In the genomic region with DNA sequence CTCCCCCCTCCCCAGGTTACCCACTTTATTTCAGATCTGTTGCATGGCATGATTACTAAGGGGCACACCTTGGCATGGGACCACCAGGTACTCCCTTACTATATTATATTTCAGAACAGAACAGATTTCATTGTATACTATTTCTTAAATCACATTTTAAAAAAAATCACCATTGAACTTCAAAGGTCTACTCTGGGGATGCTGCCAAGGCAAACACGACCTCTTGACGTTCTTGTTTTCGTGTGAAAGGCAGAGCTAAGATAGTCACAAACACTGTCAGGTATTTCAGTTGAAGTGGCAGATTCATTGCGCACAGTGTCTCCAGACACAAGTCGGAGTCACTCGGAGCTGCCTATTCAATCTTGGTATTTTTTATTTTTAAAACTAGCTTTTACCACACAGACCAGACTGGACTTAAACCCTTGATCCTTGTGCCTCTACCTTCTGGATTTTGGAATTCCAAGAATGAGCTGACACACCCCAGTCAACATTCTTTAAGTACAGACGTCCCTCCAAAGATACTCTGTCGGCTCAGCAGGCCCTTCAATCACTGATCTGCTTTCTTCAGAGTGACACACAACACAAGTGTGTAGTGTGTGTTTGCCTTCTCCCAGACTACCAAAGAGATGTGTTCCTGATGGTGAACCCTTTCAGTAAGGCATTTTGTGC, we compare ENCODE assay signal across 32 mouse cellular contexts. TPM values are rescaled to one million over a fixed set of nuclear protein-coding genes. Genes with fewer than 3 reads are reported as not detected.
DNase-seq lines count a peak whose midpoint lies in the region; ATAC-seq and TF ChIP-seq lines count a peak whose summit lies in the region.
"Had no signal": no experiment of that assay in that cellular context is flagged by ENCODE, and none has a peak within 500 bp of the region (broad histone marks: within the 10 kb centered on the region; RNA-seq: fewer than 3 reads in every experiment).

No protein-coding gene starts in this region.

- H3K36me3 ChIP-seq in intestine, embryonic 15.5 days, result no peaks in the 10 kb centered on the region
- H3K36me3 ChIP-seq in intestine, embryonic 16.5 days (ENCODE audit: control insufficient read depth, insufficient read depth, low read length), result no peaks in the 10 kb centered on the region
- no peaks in the 10 kb centered on the region for H3K36me3 ChIP-seq in liver, adult 2 months (ENCODE audit: control insufficient read depth, insufficient read depth, low read length)
- no peaks in the 10 kb centered on the region for H3K36me3 ChIP-seq in liver, embryonic 11.5 days (ENCODE audit: control insufficient read depth, insufficient read depth, low read length)
- H3K36me3 ChIP-seq in midbrain, embryonic 11.5 days (ENCODE audit: control insufficient read depth, insufficient read depth, low read length), result no peaks in the 10 kb centered on the region
- no peaks in the 10 kb centered on the region for H3K36me3 ChIP-seq in midbrain, embryonic 14.5 days (ENCODE audit: control insufficient read depth, insufficient read depth, low read length)
- H3K36me3 ChIP-seq: forebrain, embryonic 10.5 days; hindbrain, embryonic 13.5 days; midbrain, embryonic 12.5 days had no signal

- H3K79me2 ChIP-seq in liver, adult 2 months (ENCODE audit: control insufficient read depth, insufficient read depth, low read length), result no peaks in the 10 kb centered on the region

- no peak overlapping the region for H3K9ac ChIP-seq in intestine, embryonic 15.5 days
- no peak overlapping the region for H3K9ac ChIP-seq in intestine, embryonic 16.5 days (ENCODE audit: low read depth, low read length)
- H3K9ac ChIP-seq in liver, adult 2 months (ENCODE audit: low read depth, low read length), result no peak overlapping the region
- H3K9ac ChIP-seq in liver, embryonic 11.5 days (ENCODE audit: low read depth, low read length), result no peak overlapping the region
- H3K9ac ChIP-seq in midbrain, embryonic 11.5 days (ENCODE audit: low read length), result no peak overlapping the region
- no peak overlapping the region for H3K9ac ChIP-seq in midbrain, embryonic 14.5 days (replicated peaks; ENCODE audit: low read length)
- H3K9ac ChIP-seq: hindbrain, embryonic 13.5 days; midbrain, embryonic 12.5 days had no signal

- no peak for TF ChIP-seq CTCF in liver, adult 2 months (IDR thresholded peaks at IDR 0.05; ENCODE audit: low read depth, low read length)

- H3K27me3 ChIP-seq in intestine, embryonic 15.5 days (replicated peaks), result no peaks in the 10 kb centered on the region
- H3K27me3 ChIP-seq in intestine, embryonic 16.5 days (replicated peaks; ENCODE audit: control insufficient read depth, insufficient read depth, low read length), result no peaks in the 10 kb centered on the region
- H3K27me3 ChIP-seq in liver, adult 2 months (ENCODE audit: control insufficient read depth, insufficient read depth, low read length), result no peaks in the 10 kb centered on the region
- H3K27me3 ChIP-seq in liver, embryonic 11.5 days (replicated peaks; ENCODE audit: control insufficient read depth, insufficient read depth, low read length), result no peaks in the 10 kb centered on the region
- H3K27me3 ChIP-seq in midbrain, embryonic 11.5 days (ENCODE audit: control insufficient read depth, insufficient read depth, low read length), result no peaks in the 10 kb centered on the region
- no peaks in the 10 kb centered on the region for H3K27me3 ChIP-seq in midbrain, embryonic 14.5 days (ENCODE audit: control insufficient read depth, insufficient read depth, low read length)
- H3K27me3 ChIP-seq: CH12.LX; midbrain, embryonic 12.5 days had no signal

- peak; percentile 47 for DNase-seq in liver, adult 2 months (ENCODE audit: extremely low read depth, low read depth, low spot score)
- no peak for DNase-seq in liver, embryonic 11.5 days (ENCODE audit: low spot score)
- peak; percentile 26 for DNase-seq in midbrain, embryonic 11.5 days (ENCODE audit: low spot score, missing footprints)
- no peak for DNase-seq in midbrain, embryonic 14.5 days
- peak; percentile 50 for DNase-seq in yolk sac, embryonic 10.5 days (ENCODE audit: low spot score)
- DNase-seq in adrenal gland, postnatal 10 days, result no peak
- DNase-seq: B cell, adult 2 months; cerebellum, adult 11-12 months; cerebellum, postnatal 14 days; gastrocnemius, postnatal 25 days; kidney, postnatal 25 days; thymus, adult 18-20 months; thymus, postnatal 36 days had no signal

- no peak overlapping the region for H3K4me2 ChIP-seq in intestine, embryonic 15.5 days (replicated peaks)
- H3K4me2 ChIP-seq in intestine, embryonic 16.5 days (ENCODE audit: low read depth, low read length), result no peak overlapping the region
- no peak overlapping the region for H3K4me2 ChIP-seq in liver, embryonic 11.5 days
- H3K4me2 ChIP-seq in midbrain, embryonic 11.5 days, result no peak overlapping the region
- H3K4me2 ChIP-seq in midbrain, embryonic 14.5 days (ENCODE audit: low read length), result no peak overlapping the region
- H3K4me2 ChIP-seq: hindbrain, embryonic 13.5 days; midbrain, embryonic 12.5 days had no signal

- TF ChIP-seq POLR2A in liver, adult 2 months (IDR thresholded peaks at IDR 0.05; ENCODE audit: extremely low read depth, insufficient read depth, low read length), result no peak

- H3K4me1 ChIP-seq in intestine, embryonic 15.5 days (replicated peaks), result no peaks in the 10 kb centered on the region
- H3K4me1 ChIP-seq in intestine, embryonic 16.5 days (ENCODE audit: control insufficient read depth, insufficient read depth, low read length), result 0 out of 2 replicates have a peak, but pooled peaks cover 2% of the 10 kb centered on the region
- H3K4me1 ChIP-seq in liver, adult 2 months (ENCODE audit: control insufficient read depth, insufficient read depth, low read length), result no peaks in the 10 kb centered on the region
- H3K4me1 ChIP-seq in liver, embryonic 11.5 days (replicated peaks; ENCODE audit: control insufficient read depth, insufficient read depth, low read length), result no peaks in the 10 kb centered on the region
- H3K4me1 ChIP-seq in midbrain, embryonic 11.5 days (ENCODE audit: control insufficient read depth, insufficient read depth, low read length), result no peaks in the 10 kb centered on the region
- H3K4me1 ChIP-seq in midbrain, embryonic 14.5 days (ENCODE audit: control insufficient read depth, insufficient read depth, low read length), result no peaks in the 10 kb centered on the region
- H3K4me1 ChIP-seq: hindbrain, embryonic 13.5 days had no signal

- no peak overlapping the region for H3K27ac ChIP-seq in intestine, embryonic 15.5 days
- H3K27ac ChIP-seq in intestine, embryonic 16.5 days (ENCODE audit: low read length), result no peak overlapping the region
- no peak overlapping the region for H3K27ac ChIP-seq in liver, adult 2 months (replicated peaks; ENCODE audit: insufficient read depth, low read depth, low read length)
- H3K27ac ChIP-seq in liver, embryonic 11.5 days (ENCODE audit: low read depth, low read length), result no peak overlapping the region
- no peak overlapping the region for H3K27ac ChIP-seq in midbrain, embryonic 11.5 days (ENCODE audit: low read depth, low read length)
- no peak overlapping the region for H3K27ac ChIP-seq in midbrain, embryonic 14.5 days (replicated peaks; ENCODE audit: low read depth, low read length)
- H3K27ac ChIP-seq: forebrain, embryonic 10.5 days; hindbrain, embryonic 13.5 days; midbrain, embryonic 12.5 days had no signal

- H3K4me3 ChIP-seq in intestine, embryonic 15.5 days (replicated peaks), result no peak overlapping the region
- no peak overlapping the region for H3K4me3 ChIP-seq in intestine, embryonic 16.5 days (ENCODE audit: low read length)
- H3K4me3 ChIP-seq in liver, adult 2 months (ENCODE audit: insufficient read depth, low read depth, low read length), result no peak overlapping the region
- no peak overlapping the region for H3K4me3 ChIP-seq in liver, embryonic 11.5 days (ENCODE audit: low read depth, low read length)
- H3K4me3 ChIP-seq in midbrain, embryonic 11.5 days (ENCODE audit: low read depth, low read length), result no peak overlapping the region
- no peak overlapping the region for H3K4me3 ChIP-seq in midbrain, embryonic 14.5 days (replicated peaks; ENCODE audit: low read depth, low read length)
- H3K4me3 ChIP-seq: forebrain, embryonic 10.5 days; hindbrain, embryonic 13.5 days; midbrain, embryonic 12.5 days had no signal

- 40% methylated on average over 8 of the region's 8 CpGs for WGBS in intestine, embryonic 15.5 days
- WGBS in intestine, embryonic 16.5 days, result 52% methylated on average over 8 of the region's 8 CpGs
- WGBS in liver, adult 2 months, result 32% methylated on average over 8 of the region's 8 CpGs
- 57% methylated on average over 8 of the region's 8 CpGs for WGBS in liver, embryonic 11.5 days
- WGBS in midbrain, embryonic 11.5 days, result 76% methylated on average over 8 of the region's 8 CpGs
- 79% methylated on average over 8 of the region's 8 CpGs for WGBS in midbrain, embryonic 14.5 days

- ATAC-seq in intestine, embryonic 15.5 days, result peak; percentile 36; the same call in 1 of the 2 replicates
- no peak for ATAC-seq in intestine, embryonic 16.5 days
- ATAC-seq in liver, embryonic 11.5 days (replicated peaks; ENCODE audit: low FRiP score), result no peak
- no peak for ATAC-seq in midbrain, embryonic 11.5 days (ENCODE audit: low FRiP score)
- ATAC-seq in midbrain, embryonic 14.5 days (ENCODE audit: low FRiP score, low TSS enrichment), result no peak
- ATAC-seq: forebrain, embryonic 16.5 days; inflammation-experienced regulatory T-cells, adult 6 months had no signal

- H3K9me3 ChIP-seq in intestine, embryonic 15.5 days, result no peaks in the 10 kb centered on the region
- no peaks in the 10 kb centered on the region for H3K9me3 ChIP-seq in intestine, embryonic 16.5 days (ENCODE audit: control insufficient read depth, low read length)
- H3K9me3 ChIP-seq in liver, embryonic 11.5 days (ENCODE audit: control insufficient read depth, low read length), result no peaks in the 10 kb centered on the region
- H3K9me3 ChIP-seq in midbrain, embryonic 11.5 days (ENCODE audit: control insufficient read depth, low read length), result no peaks in the 10 kb centered on the region
- H3K9me3 ChIP-seq in midbrain, embryonic 14.5 days (ENCODE audit: control insufficient read depth, low read length), result no peaks in the 10 kb centered on the region
- H3K9me3 ChIP-seq: forebrain, embryonic 10.5 days; hindbrain, embryonic 13.5 days; midbrain, embryonic 12.5 days had no signal

RNA-seq across cellular contexts. Expression of a gene that starts 14.2 kb away (rescaled TPM):
- polyA plus RNA-seq in intestine, embryonic 15.5 days (2015; fragmentation: Nextera tagmentation; extraction: Ambion mirVana), result 0.06 and 0.09 TPM in 2 replicates
- 0.07 and 0.10 TPM in 2 replicates for polyA plus RNA-seq in intestine, embryonic 16.5 days (2015; fragmentation: Nextera tagmentation; extraction: Ambion mirVana)
- not detected in 2 replicates for total RNA-seq in liver, adult 2 months (2014; rRNA removed)
- polyA plus RNA-seq in liver, adult 2 months (2012; rRNA removed), result not detected in 2 replicates
- not detected in 2 replicates for polyA plus RNA-seq in liver, embryonic 11.5 days (2014; fragmentation: Nextera tagmentation; extraction: Ambion mirVana)
- not detected in 2 replicates for polyA plus RNA-seq in midbrain, embryonic 11.5 days (2014; fragmentation: Nextera tagmentation; extraction: Ambion mirVana)
- polyA plus RNA-seq in midbrain, embryonic 14.5 days (2014; fragmentation: Nextera tagmentation; extraction: Ambion mirVana), result not detected in 2 replicates
- total RNA-seq in adrenal gland, postnatal 10 days (2021), result not detected
- total RNA-seq: CH12.LX; gastrocnemius, postnatal 25 days; heart, adult 8-10 months; heart, postnatal 25 days; left cerebral cortex, postnatal 36 days; megakaryocyte progenitor cell, adult 5-6 weeks; monocyte, adult 5-6 weeks; neutrophil, adult 5-6 weeks had no signal
- polyA plus RNA-seq: embryonic facial prominence, embryonic 11.5 days; forebrain, embryonic 10.5 days; forebrain, embryonic 16.5 days; heart, embryonic 14.5 days; hindbrain, embryonic 13.5 days; inflammation-experienced regulatory T-cells, adult 6 months; limb, embryonic 14.5 days; liver, embryonic 16.5 days; midbrain, embryonic 12.5 days; stomach, embryonic 16.5 days had no signal

Comparison
In these comparisons a context has a peak if more than half of its experiments do, and no peak if none do; other contexts are left out.
1. DNase-seq: peak in liver, adult 2 months (single experiment), midbrain, embryonic 11.5 days (single experiment) and yolk sac, embryonic 10.5 days (single experiment); none in liver, embryonic 11.5 days (single experiment), midbrain, embryonic 14.5 days (single experiment) and adrenal gland, postnatal 10 days (single experiment).